Mouse (Mus musculus): ENCODE results near the gene Slc2a8.

Gene Slc2a8

GRCm38 (mm10) chr2:32971235-32971634, 10.6 kb downstream of the Slc2a8 start:
- DNase-seq (ENCODE audit: low spot score): no peak

GRCm38 (mm10) chr2:32969326-32969725, 12.6 kb downstream of the Slc2a8 start:
- DNase-seq (ENCODE audit: low spot score): no peak

DNA sequence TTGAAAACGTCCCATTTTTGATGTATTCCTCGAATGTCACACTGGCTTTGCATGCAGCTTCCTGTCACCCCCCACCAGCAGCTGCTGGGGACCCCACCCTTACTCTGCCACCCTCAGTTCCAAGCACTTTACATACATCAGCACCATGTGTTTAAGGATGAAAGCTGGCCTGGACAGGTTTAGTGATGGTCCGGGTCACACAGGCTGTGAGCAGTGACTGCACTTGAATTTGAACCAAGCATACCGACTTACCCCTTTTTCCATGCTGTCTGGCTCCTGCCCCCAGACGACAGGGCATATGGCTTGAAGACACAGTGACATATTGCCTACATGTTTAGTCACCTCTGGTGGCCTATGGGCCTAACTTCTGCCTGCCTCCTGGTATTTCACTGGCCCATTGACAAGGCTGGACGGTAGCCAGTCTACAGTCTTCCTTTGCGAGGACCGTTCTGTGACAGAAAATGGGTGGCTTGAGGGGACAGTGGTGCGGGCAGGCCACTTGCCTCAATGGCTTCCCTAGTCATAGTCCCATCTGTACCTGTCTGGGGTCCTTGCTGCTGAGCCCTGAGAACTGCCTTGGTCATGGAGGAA, 13.8 kb downstream of the Slc2a8 start:
- no peak for DNase-seq (ENCODE audit: low spot score)

- DNase-seq (ENCODE audit: low spot score): peak; percentile 88
Observed at GRCm38 (mm10) chr2:32966689-32967631, 14.9 kb downstream of the Slc2a8 start.

DNA sequence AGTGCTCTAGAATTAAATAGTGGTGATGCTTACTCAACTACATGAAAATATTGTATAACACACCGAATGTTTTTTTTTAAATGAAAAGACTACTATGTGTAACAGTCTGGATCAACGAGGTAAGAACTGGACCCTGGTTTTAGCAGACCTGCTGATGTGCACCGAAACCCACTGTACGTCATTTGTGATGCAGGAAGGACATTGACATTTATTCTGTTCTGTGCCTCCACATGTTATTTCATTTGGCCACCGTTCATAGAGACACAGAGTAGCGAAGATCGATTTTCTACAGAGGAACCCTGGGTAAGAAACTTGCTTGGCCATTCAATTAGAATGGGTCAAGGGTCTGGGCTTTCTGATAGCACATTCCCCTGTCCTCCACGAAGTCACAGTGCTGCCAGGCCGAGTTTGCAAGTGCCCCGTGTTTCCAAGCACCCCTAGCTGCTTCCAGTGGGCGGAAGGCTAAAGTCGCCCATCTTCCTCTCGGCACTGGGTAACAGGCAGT, 15.6 kb downstream of the Slc2a8 start:
- DNase-seq (ENCODE audit: low spot score): no peak

- DNase-seq (ENCODE audit: low spot score): no peak
Observed at GRCm38 (mm10) chr2:32965511-32966183, 16.2 kb downstream of the Slc2a8 start.

GRCm38 (mm10) chr2:32964659-32965457, 17.0 kb downstream of the Slc2a8 start:
- DNase-seq (ENCODE audit: low spot score): no peak

GRCm38 (mm10) chr2:32963981-32964380, 17.9 kb downstream of the Slc2a8 start:
- no peak for DNase-seq (ENCODE audit: low spot score)

DNA sequence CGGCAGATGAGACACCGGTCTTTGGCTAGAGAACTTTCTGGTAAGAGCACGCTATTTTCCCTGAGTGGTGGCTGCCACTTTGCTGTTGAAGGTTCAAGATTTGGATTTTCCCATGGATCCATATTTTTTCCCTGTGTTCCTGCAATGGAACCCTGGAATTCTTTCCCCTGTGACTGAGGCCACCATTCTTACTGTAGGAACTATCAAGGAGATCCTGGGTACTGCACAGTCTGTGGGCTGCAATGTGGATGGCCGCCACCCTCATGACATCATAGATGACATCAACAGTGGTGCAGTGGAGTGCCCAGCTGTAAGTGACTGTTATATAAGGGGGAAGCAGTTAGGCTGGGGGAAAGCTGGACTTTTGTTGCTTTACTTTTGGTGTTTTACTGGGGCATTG, 18.3 kb downstream of the Slc2a8 start:
- DNase-seq (ENCODE audit: low spot score): no peak

DNA sequence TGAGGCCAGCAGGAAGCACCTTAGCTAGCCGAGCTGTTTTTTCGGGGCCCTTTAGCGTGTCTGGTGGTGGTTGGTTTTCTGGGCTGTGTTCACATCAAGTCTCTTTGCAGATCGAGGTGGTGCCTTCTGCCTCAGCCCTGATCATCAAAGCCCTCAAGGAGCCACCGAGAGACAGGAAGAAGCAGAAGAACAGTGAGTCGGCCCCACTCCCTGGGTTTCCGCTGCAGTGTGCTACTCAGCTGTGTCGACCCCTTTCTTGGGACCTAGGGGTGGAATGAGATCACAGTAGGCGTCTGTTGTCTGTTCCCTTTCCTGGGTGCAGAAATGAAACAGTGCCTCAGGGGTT, 19.0 kb downstream of the Slc2a8 start:
- no peak for DNase-seq (ENCODE audit: low spot score)

GRCm38 (mm10) chr2:32962062-32962874, 19.6 kb downstream of the Slc2a8 start:
- no peak for DNase-seq (ENCODE audit: low spot score)

DNA sequence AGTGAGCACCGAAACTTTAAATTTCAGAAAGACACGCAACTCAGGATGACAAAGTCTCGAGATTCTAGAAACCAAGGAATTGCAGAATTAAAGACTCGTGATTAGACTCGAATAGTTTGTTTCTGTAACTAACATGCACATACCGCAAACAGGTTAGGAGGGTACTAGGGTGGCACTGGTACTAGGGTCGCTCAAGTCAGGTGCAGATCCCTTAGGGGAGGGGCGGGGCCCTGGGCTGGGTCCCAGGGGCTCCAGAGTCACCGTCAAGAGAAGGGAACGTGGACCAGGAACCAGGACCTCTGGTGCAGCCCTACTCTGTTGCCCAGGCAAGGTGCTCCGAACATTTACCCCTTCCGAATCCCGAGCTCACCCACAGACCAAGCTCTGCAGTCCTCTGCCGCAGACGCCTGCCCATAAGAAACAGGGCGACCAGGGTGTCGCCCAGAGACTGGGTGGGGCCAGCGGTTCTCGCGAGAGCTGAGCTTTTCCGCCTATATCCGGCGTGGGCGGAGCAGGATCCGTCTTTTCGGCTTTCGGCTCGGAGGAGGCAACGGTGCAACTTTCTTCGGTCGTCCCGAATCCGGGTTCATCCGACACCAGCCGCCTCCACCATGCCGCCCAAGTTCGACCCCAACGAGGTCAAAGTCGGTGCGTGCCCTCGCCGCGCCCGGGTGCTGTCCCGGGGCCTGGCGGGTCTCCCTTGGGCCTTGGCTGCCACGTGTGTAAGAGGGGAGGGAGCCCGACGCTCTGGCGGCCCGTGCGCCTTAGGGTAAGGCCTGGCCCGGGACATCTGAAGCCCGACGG, 20.5 kb downstream of the Slc2a8 start, which contains the start of the genes Rpl12 and Lrsam1:
Rpl12 (plus strand) TSS at position 368 of the 804 bp plus-strand sequence.
Lrsam1 (minus strand) TSS at position 423 of the 804 bp plus-strand sequence.
- DNase-seq (ENCODE audit: low spot score): peak; percentile 95

- DNase-seq (ENCODE audit: low spot score): no peak
Observed at GRCm38 (mm10) chr2:32960273-32960672, 21.6 kb downstream of the Slc2a8 start.

GRCm38 (mm10) chr2:32957344-32957743, 24.5 kb downstream of the Slc2a8 start:
- no peak for DNase-seq (ENCODE audit: low spot score)

- no peak for DNase-seq (ENCODE audit: low spot score)
Observed at GRCm38 (mm10) chr2:32954581-32954980, 27.3 kb downstream of the Slc2a8 start.

GRCm38 (mm10) chr2:32947454-32947853, 34.4 kb downstream of the Slc2a8 start:
- no peak for DNase-seq (ENCODE audit: low spot score)

DNA sequence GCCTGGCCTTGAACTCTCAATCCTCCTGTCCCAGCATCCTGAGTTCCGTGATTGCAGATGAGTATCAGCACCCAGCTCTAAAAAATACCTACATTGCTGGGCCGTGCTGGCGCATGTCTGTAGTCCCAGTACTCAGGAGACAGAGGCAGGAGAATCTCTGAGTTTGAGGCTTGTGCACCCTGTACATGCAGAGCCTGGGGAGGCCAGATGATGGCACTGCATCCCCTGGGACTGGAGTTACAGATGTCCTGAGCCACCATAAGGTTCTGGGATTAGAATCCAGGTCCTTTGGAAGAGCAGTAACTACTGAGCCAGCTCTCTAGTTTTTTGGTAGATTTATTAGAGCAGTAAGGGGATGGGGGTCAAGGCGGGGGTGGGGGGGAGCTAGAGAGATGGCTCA, 41.4 kb downstream of the Slc2a8 start:
- DNase-seq (ENCODE audit: low spot score): no peak

DNA sequence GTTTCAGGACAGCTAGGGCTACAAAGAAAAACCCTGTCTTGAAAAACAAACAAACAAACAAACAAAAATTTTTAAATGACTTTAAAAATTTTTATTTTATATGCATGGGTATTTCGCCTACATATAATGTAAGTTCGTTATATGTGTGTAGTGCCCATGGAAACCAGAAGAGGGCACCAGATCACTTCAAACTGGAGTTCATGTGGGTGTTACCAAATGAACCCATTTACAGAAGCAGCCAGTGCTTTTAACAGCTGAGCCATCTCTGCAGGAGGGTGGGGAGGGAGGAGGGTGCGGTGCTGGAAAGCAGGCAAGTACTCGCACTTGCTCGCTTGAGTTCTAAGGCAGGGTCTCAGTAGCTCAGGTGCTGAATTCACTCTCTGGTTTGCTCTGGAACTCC, 42.5 kb downstream of the Slc2a8 start:
- peak; percentile 35 for DNase-seq (ENCODE audit: low spot score)

DNA sequence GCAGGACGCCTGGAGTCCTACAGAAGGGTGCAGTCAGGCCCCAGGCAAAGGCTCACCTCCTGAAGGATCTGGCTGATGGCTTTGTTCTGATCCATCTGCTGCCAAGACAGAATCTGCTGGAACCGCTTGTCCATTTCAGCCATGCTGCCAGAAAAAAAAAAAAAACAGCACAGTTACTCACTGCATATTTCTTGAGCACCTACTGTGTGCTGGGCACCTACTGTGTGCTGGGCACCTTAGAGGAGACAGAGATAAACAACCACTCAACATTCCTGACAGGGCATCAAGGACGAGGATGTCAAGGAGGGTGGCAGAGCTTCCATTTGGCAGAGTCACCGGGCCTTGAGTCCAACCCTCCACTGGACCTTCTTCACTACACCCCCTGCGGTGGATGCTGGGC, 43.1 kb downstream of the Slc2a8 start:
- DNase-seq (ENCODE audit: low spot score): no peak

DNA sequence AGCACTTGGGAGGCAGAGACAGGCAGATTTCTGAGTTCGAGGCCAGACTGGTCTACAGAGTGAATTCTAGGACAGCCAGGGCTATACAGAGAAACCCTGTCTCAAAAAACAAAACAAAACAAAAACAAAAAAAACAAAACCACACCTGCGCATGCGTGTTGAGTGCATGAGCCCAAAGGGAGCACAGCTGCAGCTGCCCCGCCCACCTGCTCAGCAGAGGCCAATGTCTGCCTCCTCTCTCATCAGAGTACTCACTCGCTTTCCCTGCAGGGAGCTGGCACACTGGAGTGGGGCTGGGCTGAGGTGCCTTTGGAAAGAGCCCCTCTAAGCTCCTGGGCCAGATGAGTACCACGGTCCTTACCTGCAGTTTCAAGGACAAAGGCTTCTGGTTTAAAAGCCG, 50.2 kb downstream of the Slc2a8 start:
- DNase-seq (ENCODE audit: low spot score): no peak

Measured in lung, postnatal 25 days (tissue).